Mouse (Mus musculus) c-Kit-positive CD71-negative TER-119-negative erythroid progenitor cells, embryonic 14.5 days (primary cell): ENCODE measurements around the gene Tmem47.

Source experiments
- DNase-seq: peaks from one replicate; pipeline ENCODE4 v3.0.0-alpha.2; 2013; ENCODE audit warnings: low read depth

Gene Tmem47

DNA sequence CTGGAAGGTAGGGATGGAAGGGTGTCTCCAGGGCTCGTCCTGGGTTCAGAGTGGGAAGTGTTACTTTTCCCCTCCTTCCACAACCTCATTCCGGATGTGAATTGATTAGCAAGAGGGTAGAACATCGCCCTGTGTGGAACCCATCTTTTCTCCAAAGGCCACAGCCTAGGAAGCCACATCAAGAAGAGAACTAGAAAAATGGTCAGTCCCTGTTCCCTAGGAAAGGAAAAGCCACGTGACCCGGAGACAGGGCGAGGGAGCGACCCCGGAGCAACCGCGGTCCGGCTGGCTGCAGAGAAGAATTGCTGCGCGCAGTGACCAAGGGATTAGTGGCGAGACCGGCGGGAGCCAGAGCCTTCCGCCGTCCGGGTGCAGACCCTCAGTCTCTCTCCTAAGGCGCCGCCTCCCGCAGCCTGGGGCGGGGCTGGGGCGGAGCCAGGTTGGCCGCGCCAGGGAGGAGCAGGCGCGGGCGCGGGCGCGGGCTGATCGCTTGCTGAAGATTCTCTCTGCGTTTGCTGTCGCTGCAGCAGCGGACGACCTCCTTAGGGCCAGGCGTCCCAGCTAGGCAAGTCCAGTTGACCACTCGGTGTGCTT lies at the start of gene Tmem47:
TSS of gene Tmem47 (plus strand) at position 489 of the 594 bp plus-strand sequence.
- DNase-seq: no peak

DNA sequence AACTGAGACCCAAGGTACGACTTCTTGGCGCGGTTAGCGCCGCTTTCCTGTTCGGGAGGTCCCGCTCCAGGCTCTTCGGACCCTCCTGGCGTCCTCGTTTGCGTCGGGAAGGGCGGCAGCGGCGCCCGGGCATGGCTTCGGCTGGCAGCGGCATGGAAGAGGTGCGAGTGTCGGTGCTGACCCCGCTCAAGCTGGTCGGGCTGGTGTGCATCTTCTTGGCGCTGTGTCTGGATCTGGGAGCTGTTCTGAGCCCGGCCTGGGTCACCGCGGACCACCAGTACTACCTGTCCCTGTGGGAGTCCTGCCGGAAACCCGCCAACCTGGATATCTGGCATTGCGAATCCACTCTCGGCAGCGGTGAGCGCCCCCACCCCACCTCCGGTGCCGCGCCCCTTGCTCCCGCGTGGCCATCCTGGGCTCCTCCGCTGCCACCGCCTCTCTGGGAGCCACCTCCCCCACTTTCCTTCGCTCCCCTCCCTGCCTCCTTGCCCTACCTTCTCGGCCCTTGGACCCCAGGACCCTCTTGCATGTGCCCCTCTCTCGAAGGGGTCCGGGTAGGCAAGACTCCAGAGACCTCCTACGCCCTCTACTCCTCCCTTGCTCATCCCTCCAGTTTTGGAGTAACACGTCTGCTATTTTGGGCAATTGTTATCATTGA lies 435 bp downstream of the Tmem47 start:
- DNase-seq: no peak

DNA sequence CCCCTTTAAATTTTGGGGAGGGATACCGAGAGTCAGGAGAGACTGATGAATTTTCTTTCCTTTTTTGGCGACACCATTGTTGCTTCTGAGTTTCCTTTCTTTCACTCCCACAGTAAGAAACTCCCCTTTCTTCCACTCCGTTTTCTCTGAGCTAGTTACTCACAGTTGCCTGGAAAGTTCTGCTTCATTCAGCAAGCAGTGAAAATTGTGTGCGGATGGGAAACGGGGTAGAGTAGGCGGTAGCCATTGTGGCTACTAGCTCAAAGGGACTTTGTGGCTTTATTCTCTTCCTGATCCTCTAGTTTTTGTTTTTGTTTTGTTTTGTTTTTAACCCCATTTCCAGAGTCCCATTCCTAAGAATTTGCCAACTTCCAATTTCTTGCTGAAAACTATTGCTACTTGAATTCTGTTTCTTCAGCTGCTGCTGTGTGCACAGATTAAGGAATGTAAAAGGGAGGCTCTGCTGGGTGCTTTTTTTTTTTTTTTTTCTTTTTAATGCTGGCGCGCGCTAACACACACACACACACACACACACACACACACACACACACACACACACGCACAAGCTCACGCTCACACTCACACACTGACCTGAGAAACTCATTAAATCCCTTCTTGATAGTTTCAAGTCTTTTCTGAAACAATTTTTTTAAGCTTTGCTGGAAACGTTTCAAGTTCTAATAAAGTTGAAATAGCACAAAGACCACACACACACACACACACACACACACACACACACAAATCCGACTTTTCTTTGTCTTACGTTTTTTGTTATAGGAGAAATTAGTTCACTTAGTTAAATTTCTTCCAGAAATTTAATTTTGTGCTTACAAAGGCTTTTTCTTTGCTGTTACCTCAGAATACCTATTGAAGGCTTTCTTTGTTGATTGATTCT lies 1.5 kb downstream of the Tmem47 start:
- no peak for DNase-seq

DNA sequence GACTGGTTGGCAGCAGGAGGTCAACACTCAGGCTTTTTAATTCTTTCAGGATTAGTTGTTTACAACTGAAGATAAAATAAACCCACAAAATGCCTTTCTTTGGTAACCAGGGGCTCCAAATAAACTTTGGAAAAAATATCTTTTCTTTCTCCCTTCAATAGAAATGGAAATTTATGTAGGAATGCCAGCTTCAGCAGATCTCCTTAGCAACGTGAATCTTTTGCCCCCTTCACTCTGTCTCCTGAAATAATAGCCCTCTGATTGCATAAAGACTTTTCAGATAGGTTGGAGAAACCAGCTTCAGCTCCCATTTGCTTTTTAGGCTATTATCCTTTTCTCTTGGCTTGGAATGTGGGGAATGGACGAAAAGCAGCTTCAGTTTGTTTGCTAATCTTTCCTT lies 2.2 kb downstream of the Tmem47 start:
- DNase-seq: no peak

DNA sequence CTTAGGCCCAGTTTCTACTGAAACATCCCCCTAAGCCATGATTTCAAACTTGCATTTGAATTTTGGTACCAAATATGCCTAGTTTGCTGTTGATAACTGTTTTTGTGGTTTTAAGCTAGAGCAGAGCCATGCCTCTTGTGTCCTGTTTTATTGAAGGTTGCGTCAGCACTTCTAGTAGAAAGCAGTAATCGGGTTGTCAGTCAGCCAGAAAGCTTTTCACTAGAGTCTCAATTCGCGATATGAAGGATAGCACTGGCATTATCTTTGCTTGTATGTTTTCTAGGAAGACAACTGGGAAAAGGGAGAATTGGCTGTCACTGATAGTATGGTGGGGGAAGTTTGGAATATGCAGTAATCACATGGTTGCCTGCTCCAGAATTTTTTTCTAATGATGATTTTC lies 3.3 kb downstream of the Tmem47 start:
- no peak for DNase-seq

DNA sequence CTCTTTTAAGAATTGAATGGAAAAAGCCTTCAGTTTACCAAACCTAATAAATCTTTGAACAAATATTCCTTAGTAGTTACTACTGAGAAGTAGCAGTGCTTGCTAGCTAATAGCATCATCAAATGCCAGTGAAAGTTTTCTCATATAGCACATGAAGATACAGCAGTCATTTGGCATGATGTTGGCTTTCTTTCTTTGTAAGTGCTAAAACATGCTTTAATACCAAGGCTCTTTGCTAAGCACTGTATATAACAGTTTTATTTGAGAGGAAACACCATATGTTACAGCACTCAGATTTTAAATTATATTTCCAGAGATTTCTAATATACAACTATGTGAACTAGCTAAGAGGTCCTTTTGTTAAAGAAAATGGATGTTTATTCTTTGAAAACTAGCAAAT lies 8.0 kb downstream of the Tmem47 start:
- DNase-seq: no peak

DNA sequence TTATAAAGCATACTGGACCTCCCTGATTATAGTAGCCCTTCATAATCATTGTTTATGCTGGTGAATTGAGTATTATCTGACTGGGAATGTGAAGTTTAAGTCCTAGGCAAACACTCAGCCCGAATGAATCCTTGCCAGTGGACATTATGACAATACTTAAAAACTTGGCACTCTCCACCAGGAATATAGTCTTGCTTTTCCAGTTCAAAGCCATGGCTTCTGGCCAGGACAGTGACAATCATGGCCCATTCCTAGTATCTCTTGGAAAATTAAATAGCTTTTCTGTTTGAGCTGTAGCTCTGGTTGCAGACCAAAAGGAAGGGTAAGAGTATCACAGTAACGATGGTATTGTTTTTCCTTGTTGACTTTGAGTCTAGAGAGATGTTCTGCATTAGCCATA lies 10.5 kb downstream of the Tmem47 start:
- no peak for DNase-seq

DNA sequence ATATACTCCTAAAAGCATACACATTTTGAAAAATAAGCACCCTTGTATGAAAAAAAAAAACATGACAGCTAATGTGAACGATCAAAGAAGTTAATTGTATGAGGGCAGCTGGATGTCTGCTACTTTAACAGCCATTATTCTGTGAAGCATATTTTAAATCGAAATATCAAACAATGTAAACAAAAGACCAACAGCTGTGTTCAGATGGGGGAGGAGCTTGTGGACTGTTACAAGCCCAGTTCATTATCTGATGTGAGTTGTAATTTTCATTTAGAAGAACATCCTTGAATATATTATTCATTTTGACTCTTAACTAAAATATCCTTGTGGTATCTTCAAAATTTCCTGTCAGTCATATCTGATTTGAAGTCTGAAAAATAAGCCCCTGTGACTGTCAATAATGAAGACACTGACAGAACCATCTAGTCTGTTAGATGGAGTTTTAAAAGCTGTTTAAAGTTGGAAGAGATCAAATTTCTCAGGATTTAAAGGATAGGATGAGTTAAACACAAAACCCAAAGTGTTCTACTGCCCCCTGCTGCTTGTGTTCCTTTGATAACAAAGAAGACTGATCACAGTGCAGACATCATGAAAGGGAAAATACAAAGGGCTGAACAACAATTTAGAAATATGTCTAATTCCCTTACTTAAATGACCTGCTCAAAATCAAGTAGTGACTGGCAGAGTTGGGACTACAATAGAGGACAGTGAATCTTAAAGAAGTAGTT lies 14.7 kb downstream of the Tmem47 start:
- no peak for DNase-seq

DNA sequence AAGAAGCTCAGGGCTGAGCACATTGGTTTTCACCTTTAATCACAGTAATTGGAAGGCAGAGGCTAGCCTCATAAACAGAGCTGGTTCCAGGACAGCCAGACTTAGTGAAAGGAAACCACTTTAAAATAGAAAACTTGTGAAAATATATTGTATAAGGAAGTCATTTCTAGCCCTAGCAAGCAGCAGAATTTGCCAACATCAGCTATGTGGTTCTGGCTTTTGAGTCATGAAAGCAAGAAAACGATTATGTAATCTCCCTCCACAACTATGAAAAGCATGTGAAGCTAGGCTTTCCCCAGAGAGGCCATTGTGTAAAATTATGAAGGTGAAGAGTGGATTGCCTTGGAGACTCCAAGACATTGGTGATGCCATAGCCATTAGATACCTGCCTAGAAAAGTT lies 76.9 kb downstream of the Tmem47 start:
- no peak for DNase-seq
